Mouse (Mus musculus) spleen, postnatal 14 days (tissue): ENCODE results near the gene Hapln4.

Source experiments
- DNase-seq, 2 experiments: peaks; one replicate each; pipeline ENCODE4 v3.0.0; 2021 to 2022; ENCODE audit warnings: low spot score in 2 of 2

Hapln4 gene

GRCm38 (mm10) chr8:70139026-70139857, 56.0 kb downstream of the Hapln4 start, which contains the start of the genes Rfxank, Borcs8 and Mef2b:
Gene Rfxank, minus strand, starts transcription at chr8:70139154.
Gene Borcs8, plus strand, starts transcription at chr8:70139499.
Gene Mef2b, plus strand, starts transcription at chr8:70139711.
- DNase-seq: peak; percentile 97 to 98

DNA sequence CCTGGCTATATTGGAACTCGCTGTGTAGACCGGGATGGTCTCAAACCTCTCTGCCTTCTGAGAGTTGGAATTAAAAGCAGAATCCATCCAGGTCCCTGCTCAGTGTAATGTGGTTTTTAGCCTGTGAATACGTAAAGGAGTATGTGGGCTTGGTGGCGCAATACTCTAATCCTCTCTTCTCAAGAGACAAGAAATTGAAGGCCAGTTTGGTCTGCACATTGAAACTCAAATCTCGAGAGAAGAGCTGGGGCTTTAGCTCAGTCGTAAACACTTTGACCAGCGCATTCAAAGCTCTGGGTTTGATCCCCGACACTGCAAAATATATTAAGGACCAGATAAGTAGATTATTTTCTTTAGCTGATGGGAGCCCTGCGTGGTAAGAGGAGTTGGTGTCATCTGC, 56.7 kb downstream of the Hapln4 start:
- no peak for DNase-seq
